Mouse (Mus musculus): ENCODE measurements around the gene Lrrc2. TPM values are rescaled to one million over a fixed set of nuclear protein-coding genes. Genes with fewer than 3 reads are reported as not detected.

Gene Lrrc2
- polyA plus RNA-seq (2012; rRNA removed), result 2.1 and 2.5 TPM in 2 replicates

GRCm38 (mm10) chr9:110951397-110951796 is at the start of gene Lrrc2:
Lrrc2 (plus strand) TSS chr9:110951545.

GRCm38 (mm10) chr9:110916786-110917185 is 34.6 kb upstream of the Lrrc2 start, which contains the start of gene Fam240a:
Fam240a (minus strand) TSS chr9:110916861.

DNA sequence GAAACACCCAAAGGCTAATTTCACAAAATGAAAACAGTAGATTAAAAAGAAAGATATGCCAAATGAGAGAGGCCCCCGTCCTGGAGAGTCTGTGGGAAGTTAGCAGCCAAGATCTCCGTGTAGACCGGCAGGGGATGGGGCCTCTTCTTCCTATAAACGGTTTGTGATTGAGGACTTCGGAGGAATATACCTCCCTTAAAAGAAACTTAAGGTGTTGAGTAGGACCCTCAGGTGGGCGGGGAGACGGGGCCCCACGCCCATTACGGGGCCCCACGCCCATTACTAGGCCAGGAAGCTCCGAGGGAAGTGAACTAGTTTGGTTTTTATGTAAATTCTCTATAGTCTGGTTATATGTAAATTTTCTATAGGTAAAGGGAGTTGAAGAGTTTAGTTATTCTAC is 5.4 kb upstream of the Lrrc2 start, which contains the start of gene Tdgf1:
Gene Tdgf1, minus strand, starts transcription at position 233 of the 400 bp plus-strand sequence.

GRCm38 (mm10) chr9:110990204-110990603 is 38.9 kb downstream of the Lrrc2 start, which contains the start of gene Rtp3:
Rtp3 (minus strand) TSS chr9:110990583.

DNA sequence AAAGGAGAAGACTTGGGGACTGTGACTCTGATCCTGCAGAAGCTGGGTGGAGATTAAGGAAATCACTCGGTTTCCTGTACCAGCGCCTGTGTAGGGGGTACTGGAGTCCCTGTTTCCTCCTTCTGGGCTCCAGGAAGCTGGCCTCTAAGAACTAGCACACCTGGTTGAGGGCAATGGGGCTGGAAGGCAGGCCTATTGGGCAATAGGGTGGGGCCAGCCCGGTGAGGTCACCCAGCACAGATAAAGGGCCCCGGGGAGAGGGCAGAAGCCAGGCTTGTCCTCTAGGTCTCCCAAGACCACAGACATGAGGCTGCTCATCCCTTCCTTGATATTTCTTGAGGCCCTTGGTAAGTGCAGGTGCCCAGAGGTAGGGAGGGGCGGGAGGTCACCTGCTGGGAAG is 67.7 kb downstream of the Lrrc2 start, which contains the start of gene Ltf:
Gene Ltf, plus strand, starts transcription at position 250 of the 400 bp plus-strand sequence.

Other genes starting within 250 kb of the Lrrc2 start
- gene Myl3, start 209.7 kb upstream of the Lrrc2 start, polyA plus RNA-seq (2012; rRNA removed), result 0.15 and 0.35 TPM in 2 replicates
- gene Pth1r, start 204.4 kb upstream of the Lrrc2 start, polyA plus RNA-seq (2012; rRNA removed), result 59.6 and 72.7 TPM in 2 replicates
- gene Prss42, start 153.4 kb upstream of the Lrrc2 start, polyA plus RNA-seq (2012; rRNA removed), result not detected in 2 replicates
- gene Prss44, start 137.6 kb upstream of the Lrrc2 start, polyA plus RNA-seq (2012; rRNA removed), result 0.29 and 0.37 TPM in 2 replicates
- not detected in 2 replicates for gene Prss43, start 124.9 kb upstream of the Lrrc2 start, polyA plus RNA-seq (2012; rRNA removed)
- not detected in 2 replicates for gene Prss45, start 117.0 kb upstream of the Lrrc2 start, polyA plus RNA-seq (2012; rRNA removed)
- gene Prss46, start 107.0 kb upstream of the Lrrc2 start, polyA plus RNA-seq (2012; rRNA removed), result 0.15 and 0.17 TPM in 2 replicates
- gene Prss50, start 93.6 kb upstream of the Lrrc2 start, polyA plus RNA-seq (2012; rRNA removed), result 0.09 and 0.17 TPM in 2 replicates
- gene Als2cl, start 71.7 kb upstream of the Lrrc2 start, polyA plus RNA-seq (2012; rRNA removed), result 42.5 and 54.8 TPM in 2 replicates
- gene Tmie, start 71.4 kb upstream of the Lrrc2 start, polyA plus RNA-seq (2012; rRNA removed), result 5.2 and 7.4 TPM in 2 replicates
- not detected in 2 replicates for gene Fam240a, start 34.7 kb upstream of the Lrrc2 start, polyA plus RNA-seq (2012; rRNA removed)
- gene Tdgf1, start 5.4 kb upstream of the Lrrc2 start, polyA plus RNA-seq (2012; rRNA removed), result 1.5 and 2.2 TPM in 2 replicates
- gene Rtp3, start 39.0 kb downstream of the Lrrc2 start, polyA plus RNA-seq (2012; rRNA removed), result 0.18 and 1.2 TPM in 2 replicates
- 68.5 and 123 TPM in 2 replicates for gene Ltf, start 67.7 kb downstream of the Lrrc2 start, polyA plus RNA-seq (2012; rRNA removed)
- gene Ccrl2, start 106.0 kb downstream of the Lrrc2 start, polyA plus RNA-seq (2012; rRNA removed), result 5.9 and 8.1 TPM in 2 replicates
- 12.1 and 17.7 TPM in 2 replicates for gene Lrrfip2, start 166.0 kb downstream of the Lrrc2 start, polyA plus RNA-seq (2012; rRNA removed)

Data from ovary, adult 2 months (tissue).